Mouse (Mus musculus): Measurements from ENCODE around the gene Prep.
"Not testable (repeated sequence)": the region's sequence is repeated elsewhere in the genome, so short reads cannot be mapped to it uniquely, and the experiment has no call there.

Gene Prep

DNA sequence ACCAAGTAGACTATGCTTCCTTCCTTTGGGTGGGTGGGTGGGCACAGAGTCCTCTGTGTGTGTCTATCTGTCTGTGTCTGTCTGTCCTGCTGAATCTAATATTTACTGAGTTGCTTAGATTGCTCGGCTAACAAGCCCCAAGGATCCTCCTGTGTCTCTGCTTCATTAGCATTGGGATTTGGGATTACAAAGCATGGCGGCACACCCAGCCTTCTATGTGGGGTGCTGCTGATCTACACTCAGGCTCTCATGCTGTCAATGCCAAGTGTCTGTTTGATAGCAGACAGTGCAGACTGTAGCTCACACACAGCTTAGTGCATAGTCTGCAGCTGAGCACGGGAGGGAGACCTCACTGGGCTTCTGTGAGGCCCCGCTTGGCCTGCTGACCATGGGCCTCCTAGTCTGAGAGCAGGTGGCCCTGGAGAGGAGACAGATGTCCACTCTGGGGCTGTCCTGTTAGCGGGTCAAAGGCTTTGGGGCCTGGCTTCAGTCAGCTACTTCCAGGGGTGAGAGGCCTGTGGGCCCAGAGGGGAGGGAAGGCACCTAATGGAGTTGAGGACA lies 8.6 kb downstream of the Prep start:
- DNase-seq (ENCODE audit: low read depth, low spot score), result no peak

DNA sequence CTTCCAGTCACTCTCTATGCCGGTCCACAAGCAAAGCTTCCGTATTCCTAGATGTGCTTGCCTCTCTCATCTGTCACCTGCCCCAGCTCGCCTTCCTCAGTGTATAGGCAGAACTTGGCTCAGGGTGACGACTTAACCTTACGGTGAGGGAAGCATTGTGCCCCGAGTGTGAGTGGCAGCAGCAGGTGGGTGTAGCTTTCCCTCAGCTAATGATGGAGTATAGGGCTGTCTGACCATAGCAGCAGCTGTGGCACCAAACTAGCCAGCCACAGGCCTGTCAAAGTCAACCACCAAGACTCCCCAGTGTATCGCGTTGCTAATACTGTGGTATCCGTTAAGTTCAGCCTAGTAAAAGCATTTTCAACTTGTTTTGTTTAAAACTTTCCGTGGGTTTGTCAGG lies 9.6 kb downstream of the Prep start:
- no peak for DNase-seq (ENCODE audit: low read depth, low spot score)

DNA sequence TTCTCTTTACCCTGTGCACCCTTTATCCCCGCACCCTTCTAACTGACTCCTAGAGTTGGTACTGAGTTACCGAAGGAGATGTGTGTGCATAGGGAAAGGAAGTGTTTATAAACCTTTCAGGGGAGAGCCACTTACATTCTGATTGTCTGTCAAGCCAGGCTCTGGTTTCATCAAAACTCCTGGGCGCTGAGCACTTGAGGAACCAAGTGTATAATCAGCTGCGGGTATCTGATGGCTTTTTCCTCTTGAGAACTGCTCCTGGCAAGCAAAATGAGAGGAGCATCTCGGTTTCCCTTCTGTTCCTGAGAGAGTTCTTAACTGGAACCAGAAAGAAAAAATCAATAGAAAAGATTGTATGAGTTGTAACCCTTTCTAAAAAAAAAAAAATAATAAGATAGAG lies 10.3 kb downstream of the Prep start:
- no peak for DNase-seq (ENCODE audit: low read depth, low spot score)

DNA sequence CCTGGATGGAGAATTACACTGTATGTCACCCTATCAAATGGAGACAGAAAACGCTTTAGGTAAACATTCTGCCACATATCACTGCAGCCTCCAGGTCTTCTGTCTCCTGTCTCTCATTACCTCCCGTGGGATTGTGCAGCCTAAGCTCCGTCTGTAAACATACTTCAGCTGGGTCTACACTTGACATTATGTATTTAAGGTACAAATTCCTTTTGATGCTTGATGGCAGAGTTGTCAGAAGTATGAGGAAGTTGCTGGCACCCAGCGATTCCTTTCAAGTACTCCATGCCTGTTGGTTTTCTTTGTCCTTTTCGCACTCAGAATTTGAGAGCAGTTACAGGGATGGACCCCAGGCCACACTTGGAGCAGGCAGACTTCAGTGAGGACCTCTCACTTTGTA lies 12.8 kb downstream of the Prep start:
- no peak for DNase-seq (ENCODE audit: low read depth, low spot score)

DNA sequence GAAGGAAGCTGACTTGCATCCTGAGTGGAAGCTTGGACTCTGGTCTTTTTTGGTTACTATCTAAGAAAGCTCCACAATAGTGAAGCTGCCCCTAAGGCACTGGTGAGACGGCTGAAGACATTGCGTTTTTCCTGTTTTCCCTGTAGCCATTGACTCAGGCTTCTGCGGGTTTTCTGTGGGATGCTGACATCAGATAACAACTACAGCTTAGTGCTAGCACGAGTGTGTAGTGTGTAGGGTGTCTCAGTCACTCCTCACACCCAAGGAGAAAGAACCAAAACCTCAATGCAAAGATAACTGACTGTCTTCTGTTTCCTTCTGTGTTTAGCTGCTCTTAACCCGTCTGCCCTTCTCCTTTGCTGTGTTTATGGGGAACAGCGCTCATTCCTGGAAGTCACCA lies 13.5 kb downstream of the Prep start:
- no peak for DNase-seq (ENCODE audit: low read depth, low spot score)

DNA sequence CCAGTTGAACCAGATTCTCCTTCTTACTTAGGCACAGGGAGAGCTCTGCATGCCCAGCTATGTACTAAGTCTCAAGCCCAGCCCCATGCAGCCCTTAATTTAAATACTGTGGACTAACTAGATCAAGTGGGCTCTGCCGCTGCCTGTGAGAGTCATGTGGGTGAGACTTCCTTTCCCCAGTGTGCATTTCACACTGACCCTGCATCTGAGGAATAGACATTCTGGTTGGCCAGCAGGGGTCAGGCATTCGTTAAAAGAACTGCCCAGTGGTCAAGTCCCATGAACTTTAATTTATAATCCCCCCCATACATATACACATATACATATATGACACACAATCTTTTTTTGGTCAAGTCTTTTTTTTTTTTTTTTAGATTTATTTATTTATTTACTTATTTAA lies 15.7 kb downstream of the Prep start:
- DNase-seq (ENCODE audit: low read depth, low spot score), result no peak

DNA sequence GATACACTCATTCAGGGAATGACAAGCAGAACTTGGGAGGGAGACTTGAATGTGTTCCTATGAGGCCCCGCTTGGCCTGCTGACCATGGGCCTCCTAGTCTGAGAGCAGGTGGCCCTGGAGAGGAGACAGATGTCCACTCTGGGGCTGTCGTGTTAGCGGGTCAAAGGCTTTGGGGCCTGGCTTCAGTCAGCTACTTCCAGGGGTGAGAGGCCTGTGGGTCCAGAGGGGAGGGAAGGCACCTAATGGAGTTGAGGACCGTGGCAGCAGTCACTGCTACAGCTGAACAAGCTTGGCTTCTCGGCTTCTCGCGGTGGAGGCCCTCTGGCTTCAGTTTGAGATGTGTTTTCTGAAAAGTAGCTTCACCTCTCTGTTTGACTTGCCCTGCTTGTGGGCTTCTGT lies 17.0 kb downstream of the Prep start:
- not testable (repeated sequence) for DNase-seq (ENCODE audit: low read depth, low spot score)

DNA sequence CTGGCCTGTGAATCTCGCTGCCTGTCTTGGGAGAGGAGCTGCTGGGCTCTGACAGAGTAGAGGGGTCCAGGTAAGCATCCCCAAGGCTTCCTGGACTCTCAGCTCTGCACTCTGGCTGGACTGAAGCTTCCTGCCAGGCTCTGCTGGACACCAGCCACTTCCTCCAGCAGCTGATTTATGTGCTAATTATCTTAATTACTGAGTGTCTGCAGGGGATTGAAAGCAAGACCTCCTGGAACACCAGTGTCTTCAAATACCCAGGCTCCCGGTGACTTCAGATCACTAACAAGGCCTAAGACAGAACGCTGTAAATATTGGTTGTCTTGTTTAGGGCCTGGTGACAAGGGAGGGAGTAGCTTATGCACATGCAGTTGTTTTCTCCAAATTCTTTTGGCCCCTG lies 17.5 kb downstream of the Prep start:
- no peak for DNase-seq (ENCODE audit: low read depth, low spot score)

DNA sequence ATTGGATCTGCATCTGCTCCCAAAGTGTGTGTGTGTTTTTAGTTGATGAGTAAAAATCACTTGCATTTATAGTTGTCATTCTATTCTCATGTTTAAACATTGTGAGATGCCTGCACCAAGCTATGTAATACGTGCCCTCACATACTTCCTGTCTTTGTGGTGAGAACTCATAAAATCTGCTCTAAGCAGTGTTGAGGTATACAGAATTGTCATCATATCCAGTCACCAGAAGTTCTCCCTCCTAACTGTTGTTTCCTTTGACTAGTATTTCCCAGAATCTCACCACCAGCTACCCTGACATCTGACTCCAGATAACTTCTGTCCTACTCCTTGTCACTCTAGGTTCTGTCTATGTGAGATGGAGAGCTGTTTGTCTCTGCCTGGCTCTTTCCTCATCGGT lies 18.3 kb downstream of the Prep start:
- DNase-seq (ENCODE audit: low read depth, low spot score), result no peak

DNA sequence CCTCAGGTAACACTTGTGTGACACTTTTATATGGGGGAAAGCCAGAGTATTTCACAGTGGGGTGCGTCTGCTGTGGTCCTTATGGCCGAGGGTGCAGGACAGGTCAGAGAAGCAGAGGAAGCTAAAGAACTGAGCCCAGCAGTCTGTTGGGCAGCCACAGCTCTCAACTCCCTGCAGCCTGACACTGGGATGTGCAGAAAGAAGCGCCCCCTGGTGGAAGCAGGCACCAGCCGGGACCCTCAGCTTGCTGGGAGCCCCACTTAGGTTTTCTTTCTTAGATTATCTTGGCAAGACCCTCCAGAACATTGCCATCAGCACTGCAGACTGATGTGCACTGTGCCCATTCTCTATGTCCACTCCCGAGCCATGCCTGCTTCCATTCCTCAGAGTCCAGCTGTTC lies 19.6 kb downstream of the Prep start:
- no peak for DNase-seq (ENCODE audit: low read depth, low spot score)

DNA sequence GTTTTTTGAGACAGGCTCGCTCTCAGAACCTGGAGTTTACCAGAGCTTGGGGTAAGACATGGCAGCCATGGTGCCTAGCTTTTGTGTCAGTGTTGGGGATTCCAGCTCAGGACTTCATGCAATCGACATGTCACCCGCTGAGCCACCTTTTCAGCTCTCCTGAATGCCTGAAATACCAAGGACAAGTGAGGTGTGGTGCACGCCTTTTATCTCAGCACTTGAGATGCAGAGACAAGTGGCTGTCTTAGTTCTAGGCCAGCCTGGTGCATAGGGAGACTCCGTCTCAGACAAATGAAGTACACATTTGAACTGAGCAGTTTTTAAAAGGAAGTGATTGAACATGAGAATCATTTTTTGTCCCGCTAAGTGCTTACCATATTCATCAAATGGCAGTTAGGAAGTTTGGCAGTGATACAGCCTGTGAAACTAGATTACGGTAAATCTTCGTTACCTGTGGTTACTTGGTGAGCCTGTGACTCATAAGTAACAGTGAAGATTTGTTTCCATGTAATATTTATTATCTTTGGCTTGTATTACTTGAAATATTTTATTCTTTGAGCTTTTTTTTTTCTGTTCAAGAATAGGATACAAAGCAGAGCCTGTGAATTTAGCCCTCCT lies 24.6 kb downstream of the Prep start:
- no peak for DNase-seq (ENCODE audit: low read depth, low spot score)

DNA sequence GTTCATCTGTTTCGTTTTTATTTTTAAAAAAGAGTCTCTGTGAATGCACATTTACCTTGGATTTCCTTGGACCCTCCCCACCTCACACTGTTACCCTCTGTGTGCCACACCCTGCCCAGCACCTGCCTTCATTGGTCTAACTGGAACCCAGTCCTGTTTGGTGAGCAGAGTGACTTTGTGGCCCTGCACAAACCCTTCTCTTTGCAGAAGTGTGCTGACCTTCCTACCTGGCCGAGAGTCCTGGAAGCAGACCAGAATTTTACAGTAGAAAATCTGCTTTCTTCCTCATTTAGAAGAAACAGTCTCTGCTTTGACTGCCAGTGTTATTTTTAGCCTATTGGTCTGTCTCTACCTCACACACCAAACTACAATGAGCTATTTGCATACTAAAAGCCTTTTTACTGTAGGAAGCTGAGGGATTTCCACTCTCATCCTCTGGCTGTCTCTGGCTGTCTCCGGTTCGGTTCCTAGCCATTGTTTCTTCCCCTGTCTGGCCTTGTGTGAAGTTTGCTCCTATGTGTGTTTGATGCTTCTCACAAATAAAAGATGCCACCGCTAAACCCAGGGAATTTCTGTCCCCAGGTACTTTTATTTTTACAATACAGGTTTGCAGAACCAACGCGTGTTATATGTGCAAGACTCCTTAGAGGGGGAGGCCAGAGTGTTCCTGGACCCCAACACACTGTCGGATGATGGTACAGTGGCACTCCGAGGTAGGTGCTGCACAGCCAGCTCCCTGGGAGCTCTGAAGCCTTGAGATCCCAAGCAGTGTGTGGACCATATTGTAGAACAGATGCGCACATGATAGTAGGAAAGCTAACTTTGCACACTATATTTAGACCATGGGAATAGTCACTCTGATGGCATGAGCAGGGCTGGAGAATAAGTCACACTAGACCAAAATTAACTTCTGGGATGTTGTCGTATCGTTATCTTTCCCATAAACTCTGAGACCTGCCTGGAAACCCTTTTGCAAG lies 25.4 kb downstream of the Prep start:
- no peak for DNase-seq (ENCODE audit: low read depth, low spot score)

DNA sequence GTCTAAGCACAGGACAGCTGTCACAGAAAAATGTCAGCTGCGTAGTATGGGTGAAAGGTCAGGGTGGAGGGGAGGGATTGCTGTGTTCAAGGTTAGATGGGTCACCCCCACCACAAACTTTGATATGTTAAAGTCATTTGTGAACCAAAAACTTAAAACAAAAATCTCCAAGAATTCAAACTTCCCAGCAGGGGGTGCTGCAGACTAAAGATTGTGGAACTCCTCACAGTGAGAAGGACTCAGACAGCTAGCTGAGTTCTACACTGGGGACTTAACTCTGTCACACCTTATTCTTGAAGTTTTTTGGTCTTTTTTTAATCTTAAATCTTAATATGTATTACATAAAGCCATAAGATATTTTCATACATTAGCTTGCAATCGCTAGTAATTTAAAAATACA lies 31.7 kb downstream of the Prep start:
- DNase-seq (ENCODE audit: low read depth, low spot score), result no peak

DNA sequence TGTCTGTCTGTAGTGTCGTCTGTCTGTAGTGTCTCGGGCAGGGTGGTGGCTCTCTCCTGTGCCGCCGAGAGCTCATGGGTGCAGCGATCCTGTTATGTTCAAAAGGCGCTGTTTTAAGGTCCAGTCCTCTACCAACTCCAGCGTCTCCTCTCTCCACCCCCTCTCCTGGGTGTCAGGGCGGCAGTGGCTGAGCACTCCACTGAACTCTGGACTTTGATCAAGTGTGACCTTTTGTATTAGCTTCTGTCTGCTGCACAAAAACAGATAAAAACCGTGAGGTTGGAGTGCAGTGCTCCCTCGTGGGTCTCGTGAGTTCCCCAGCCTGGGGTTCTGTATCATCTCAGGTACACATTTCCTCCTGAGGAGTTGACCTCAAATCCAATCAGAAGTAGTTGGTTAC lies 33.5 kb downstream of the Prep start:
- DNase-seq (ENCODE audit: low read depth, low spot score), result no peak

DNA sequence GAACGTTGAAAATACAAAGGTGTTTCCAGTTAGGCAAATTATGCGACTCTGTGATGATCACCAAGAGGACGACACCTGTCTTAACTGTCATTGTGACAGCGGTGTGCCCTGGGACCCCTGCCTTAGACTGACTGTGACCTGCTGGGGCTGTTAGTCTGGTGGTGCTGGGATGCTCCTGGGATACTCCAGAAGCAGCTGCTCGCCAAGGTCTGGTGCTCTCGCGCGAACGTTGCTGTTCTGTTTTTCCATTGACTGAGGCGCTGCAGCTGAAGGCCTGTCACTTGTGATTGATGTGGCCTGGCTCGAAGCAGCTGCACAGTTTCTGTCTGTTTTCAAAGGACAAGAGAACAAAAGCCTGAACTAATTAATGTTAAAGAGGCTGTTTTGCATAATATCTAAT lies 36.2 kb downstream of the Prep start:
- DNase-seq (ENCODE audit: low read depth, low spot score), result no peak

DNA sequence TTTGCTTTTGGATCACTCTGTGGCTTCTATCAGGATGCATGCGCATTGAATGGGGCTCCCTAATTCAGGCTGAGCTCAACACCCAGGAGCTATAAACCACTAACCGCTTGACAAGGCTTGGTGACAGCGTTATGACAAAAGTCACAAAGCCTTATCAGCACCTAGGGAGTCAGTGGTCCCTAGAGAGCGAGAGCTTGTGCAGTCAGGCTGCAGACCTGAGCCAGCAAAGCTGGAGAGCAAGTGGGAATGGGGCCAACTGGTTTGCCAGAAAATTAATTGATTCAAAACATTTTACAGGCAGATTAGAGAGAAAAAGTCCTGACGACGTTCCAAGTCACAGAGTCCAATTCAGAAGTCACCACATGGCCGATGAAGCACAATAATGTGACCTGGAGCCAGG lies 37.1 kb downstream of the Prep start:
- peak; percentile 24 for DNase-seq (ENCODE audit: low read depth, low spot score)

DNA sequence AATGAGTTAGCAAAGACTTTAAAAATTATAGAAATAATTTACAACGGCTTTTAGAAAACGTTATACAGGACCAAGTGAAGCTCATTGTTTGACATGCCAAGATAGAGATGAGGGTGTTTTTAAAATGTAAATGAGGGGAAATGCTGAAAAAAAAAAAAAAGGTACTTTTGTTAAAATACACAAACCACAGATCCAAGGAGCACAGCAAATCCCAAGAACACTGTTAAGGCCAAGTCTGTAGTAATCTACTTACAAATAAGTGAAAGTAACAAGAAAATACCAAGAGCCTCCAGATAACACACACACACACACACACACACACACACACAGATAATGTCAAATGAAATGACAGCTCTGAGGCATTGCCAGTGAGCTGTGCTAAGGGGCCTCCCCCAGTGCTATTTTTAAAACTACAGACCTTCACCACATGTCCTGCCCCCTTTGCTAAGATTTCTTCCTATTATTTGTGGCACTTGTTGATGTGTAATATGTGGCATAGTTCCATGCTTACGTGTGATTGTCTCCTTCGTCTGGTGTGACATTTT lies 37.6 kb downstream of the Prep start:
- DNase-seq (ENCODE audit: low read depth, low spot score), result no peak

DNA sequence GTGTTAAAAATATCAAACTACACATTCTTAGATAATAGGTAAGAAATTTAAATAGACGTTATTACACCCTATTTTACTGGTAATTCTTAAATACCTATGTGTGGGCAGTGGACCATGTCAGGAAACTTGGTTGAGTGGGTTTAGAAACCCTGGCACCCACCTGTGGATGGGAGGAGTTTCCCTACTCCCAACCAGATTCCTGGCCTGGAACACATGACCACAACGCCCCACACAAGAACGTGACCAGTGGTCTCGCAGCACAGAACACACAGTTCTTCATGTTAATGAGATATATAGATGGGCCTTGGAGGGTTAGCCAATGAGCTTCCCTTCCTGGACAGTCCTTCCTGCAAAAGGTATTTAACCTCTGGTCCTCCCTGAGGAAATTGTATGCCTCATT lies 39.5 kb downstream of the Prep start:
- DNase-seq (ENCODE audit: low read depth, low spot score), result no peak

DNA sequence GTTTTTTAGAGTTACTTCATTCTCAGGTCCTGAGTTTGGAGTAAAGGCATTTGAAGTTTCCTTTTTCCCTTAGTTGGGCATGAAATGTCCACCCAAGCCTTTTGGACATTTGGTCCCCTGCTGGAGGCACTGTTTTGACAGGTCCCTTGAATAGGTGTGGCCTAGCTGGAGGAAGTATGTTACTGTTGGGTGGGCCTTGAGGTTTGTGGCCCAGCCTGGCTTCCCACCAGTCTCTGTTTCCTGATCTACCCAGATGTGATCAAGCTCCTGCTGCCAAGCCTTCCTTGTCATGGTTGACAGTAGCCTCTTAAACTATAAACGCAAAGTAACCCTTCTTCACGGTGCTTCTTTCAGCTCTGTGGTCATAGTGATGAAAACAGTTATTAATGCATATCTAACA lies 40.3 kb downstream of the Prep start:
- DNase-seq (ENCODE audit: low read depth, low spot score), result no peak

DNA sequence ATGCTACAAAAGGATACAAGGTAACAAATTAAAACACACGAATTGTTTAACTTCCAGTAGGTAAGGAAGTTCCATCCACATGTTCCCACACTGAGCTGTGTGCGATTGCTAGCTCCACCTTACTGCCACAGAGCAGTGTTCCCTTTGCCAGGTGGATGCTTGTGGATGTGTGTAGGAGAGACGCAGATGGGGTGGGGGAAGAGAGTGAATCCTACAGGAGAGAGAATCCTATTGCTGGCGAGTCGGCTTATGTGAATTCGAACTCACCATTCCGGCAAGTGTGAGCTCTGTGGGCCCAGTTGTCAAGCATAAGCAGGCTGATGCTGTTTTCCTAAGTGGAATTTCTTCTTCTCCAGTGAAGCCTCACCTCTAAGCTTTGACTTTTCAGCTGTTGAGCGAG lies 42.0 kb downstream of the Prep start:
- DNase-seq (ENCODE audit: low read depth, low spot score), result no peak

DNA sequence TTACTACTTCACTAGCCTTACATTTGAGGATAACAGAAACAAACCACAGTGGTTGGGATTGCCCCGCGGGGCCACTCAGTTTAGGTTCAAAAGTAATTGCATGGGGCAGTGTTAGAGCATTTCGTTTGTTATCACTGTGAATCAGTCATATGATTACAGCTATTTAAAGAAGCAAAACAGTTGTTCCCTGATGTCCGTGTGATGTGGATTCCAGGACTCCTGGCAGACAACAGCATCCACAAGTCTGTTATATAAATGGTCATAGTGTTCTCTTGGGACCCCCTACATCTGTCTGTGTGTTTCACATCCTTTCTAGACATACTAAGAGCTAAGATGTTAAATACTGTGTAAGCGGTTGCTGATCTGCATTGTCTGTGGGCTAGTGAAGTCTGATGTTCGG lies 43.0 kb downstream of the Prep start:
- no peak for DNase-seq (ENCODE audit: low read depth, low spot score)

DNA sequence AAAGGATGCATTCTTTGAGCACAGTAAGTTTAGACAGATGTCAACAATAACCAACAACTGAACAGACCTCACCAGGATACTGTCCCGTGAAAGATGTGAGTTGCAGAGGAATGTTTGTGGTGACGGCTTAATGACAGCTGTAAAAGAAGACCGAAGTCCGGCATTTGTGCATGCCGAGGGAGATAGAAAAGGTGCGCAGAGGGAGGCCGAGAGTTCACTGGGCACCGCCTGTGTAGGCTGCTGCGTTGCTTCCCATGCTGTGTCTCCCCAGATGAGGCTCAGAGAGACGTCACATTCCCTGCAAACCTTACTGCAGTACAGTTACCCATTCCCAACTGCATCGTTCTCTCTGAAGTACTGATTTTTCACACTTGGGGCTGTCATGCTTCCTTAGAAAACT lies 45.9 kb downstream of the Prep start:
- DNase-seq (ENCODE audit: low read depth, low spot score), result no peak

DNA sequence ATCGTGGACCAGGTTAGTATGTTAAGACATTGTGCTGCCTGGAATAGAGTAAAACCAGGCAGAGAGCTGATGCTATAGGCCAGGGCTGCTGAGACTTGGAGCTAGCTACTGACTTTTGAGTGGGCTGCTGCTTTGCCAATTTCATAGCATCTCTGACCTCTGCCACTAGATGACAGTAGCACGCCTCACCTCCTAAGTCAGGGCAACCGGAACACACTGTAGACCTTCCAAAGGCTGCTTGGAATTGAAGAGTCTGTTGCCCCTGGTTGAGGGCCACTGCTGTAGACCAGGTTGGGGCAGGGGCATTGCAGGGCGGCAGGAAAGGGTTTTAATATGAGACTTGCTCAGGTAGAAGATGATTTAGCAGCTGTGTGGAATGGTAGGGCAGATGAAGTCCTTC lies 47.5 kb downstream of the Prep start:
- DNase-seq (ENCODE audit: low read depth, low spot score), result no peak

All from brain, embryonic 18.5 days (tissue).